Mouse (Mus musculus) cerebellum, adult 8-10 months (tissue): ENCODE results near the gene Rab11fip2.

Experiments used
- DNase-seq: peaks from one replicate; pipeline ENCODE4 v3.0.0; 2022

The Rab11fip2 gene

GRCm38 (mm10) chr19:59943322-59943871 is at the start of gene Rab11fip2:
Rab11fip2 (minus strand) TSS chr19:59943654.
- peak; percentile 85 for DNase-seq

- DNase-seq, result no peak
Measured at GRCm38 (mm10) chr19:59981588-59981987, 38.1 kb upstream of the Rab11fip2 start.

GRCm38 (mm10) chr19:59954936-59955335 is 11.5 kb upstream of the Rab11fip2 start:
- no peak for DNase-seq

GRCm38 (mm10) chr19:59949731-59950130 is 6.3 kb upstream of the Rab11fip2 start:
- DNase-seq, result no peak

- DNase-seq, result no peak
Measured at GRCm38 (mm10) chr19:59942716-59943321, 635 bp downstream of the Rab11fip2 start.

GRCm38 (mm10) chr19:59939711-59940110 is 3.7 kb downstream of the Rab11fip2 start:
- DNase-seq, result no peak

- peak; percentile 33 for DNase-seq
Measured at GRCm38 (mm10) chr19:59932085-59932484, 11.4 kb downstream of the Rab11fip2 start.

- no peak for DNase-seq
Measured at GRCm38 (mm10) chr19:59928672-59929071, 14.8 kb downstream of the Rab11fip2 start.

- DNase-seq, result no peak
Measured at GRCm38 (mm10) chr19:59926125-59926524, 17.3 kb downstream of the Rab11fip2 start.

GRCm38 (mm10) chr19:59920846-59921245 is 22.6 kb downstream of the Rab11fip2 start:
- no peak for DNase-seq

- no peak for DNase-seq
Measured at GRCm38 (mm10) chr19:59917901-59918613, 25.4 kb downstream of the Rab11fip2 start.

- DNase-seq, result no peak
Measured at GRCm38 (mm10) chr19:59911554-59911953, 31.9 kb downstream of the Rab11fip2 start.

- DNase-seq, result no peak
Measured at GRCm38 (mm10) chr19:59905296-59906081, 38.0 kb downstream of the Rab11fip2 start.

GRCm38 (mm10) chr19:59899965-59900364 is 43.5 kb downstream of the Rab11fip2 start:
- no peak for DNase-seq

- no peak for DNase-seq
Measured at GRCm38 (mm10) chr19:59898301-59898700, 45.2 kb downstream of the Rab11fip2 start.

- DNase-seq, result no peak
Measured at GRCm38 (mm10) chr19:59889383-59889782, 54.1 kb downstream of the Rab11fip2 start.

- no peak for DNase-seq
Measured at GRCm38 (mm10) chr19:59888846-59889245, 54.6 kb downstream of the Rab11fip2 start.

GRCm38 (mm10) chr19:59887866-59888265 is 55.6 kb downstream of the Rab11fip2 start:
- DNase-seq, result no peak

- no peak for DNase-seq
Measured at GRCm38 (mm10) chr19:59885301-59885700, 58.2 kb downstream of the Rab11fip2 start.

- DNase-seq, result no peak
Measured at GRCm38 (mm10) chr19:59877238-59877637, 66.2 kb downstream of the Rab11fip2 start.

GRCm38 (mm10) chr19:59866666-59867065 is 76.8 kb downstream of the Rab11fip2 start:
- no peak for DNase-seq

- no peak for DNase-seq
Measured at GRCm38 (mm10) chr19:59862423-59862822, 81.0 kb downstream of the Rab11fip2 start.

- DNase-seq, result no peak
Measured at GRCm38 (mm10) chr19:59860799-59861198, 82.7 kb downstream of the Rab11fip2 start.
